Mouse (Mus musculus) 416B (cell line): ENCODE measurements around the gene Rbms3.

ENCODE experiments used
- DNase-seq: peaks from one replicate; pipeline ENCODE4 v3.0.0; 2011; ENCODE audit warnings: low read depth

The Rbms3 gene

GRCm38 (mm10) chr9:116832822-116833221, 796.9 kb downstream of the Rbms3 start:
- DNase-seq, result no peak

GRCm38 (mm10) chr9:116831386-116831785, 798.3 kb downstream of the Rbms3 start:
- no peak for DNase-seq

- no peak for DNase-seq
Observed at GRCm38 (mm10) chr9:116829929-116830328, 799.8 kb downstream of the Rbms3 start.

- no peak for DNase-seq
Observed at GRCm38 (mm10) chr9:116821601-116822000, 808.1 kb downstream of the Rbms3 start.

DNA sequence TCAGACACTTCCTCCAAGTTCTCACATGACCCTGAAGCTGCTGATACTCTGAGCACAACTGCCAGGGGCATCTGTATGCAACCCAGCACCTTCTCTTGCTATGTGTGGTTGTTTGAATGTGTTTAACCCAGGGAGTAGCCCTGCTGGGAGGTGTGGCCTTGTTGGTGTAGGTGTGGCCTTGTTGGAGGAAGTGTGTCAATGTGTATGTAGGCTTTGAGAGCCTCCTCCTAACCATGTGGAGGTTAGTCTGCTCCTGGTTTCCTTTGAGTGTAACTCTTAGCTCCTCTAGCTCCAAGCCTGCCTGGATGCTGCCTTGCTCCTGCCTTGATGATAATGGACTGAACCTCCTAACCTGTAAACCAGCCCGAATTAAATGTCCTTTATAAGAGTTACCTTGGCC, 812.5 kb downstream of the Rbms3 start:
- no peak for DNase-seq

DNA sequence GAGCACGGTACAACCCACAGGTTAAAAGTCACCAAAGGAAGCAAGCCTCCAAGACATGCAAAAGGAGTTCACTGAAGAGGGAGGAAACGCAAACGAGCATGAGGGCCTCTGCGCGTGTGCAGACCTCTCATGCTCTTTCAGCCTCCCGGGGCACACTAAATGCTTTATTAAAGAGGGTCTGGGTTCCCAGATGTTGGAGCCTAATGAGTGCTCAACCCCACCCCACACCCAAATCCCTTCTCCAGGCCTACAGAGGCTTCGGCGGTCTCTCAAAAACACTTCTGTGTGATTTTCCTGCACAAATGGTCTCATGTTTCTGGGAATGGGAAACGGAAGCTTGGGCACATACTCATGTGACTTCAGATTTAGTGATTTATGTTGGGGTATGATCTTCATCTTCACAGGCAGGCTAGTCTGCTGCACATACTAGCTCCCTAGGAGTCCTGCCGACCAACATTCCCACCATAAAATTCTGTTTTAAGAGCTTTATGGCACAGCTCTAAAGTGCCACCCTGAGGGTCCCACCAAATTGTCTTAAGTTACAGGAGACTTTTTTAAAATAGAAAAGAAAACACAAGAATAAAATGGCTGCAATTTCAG, 815.1 kb downstream of the Rbms3 start:
- DNase-seq, result no peak

- DNase-seq, result no peak
Observed at GRCm38 (mm10) chr9:116813396-116813795, 816.3 kb downstream of the Rbms3 start.

- no peak for DNase-seq
Observed at GRCm38 (mm10) chr9:116809260-116809659, 820.5 kb downstream of the Rbms3 start.

- DNase-seq, result no peak
Observed at GRCm38 (mm10) chr9:116808401-116808800, 821.3 kb downstream of the Rbms3 start.

DNA sequence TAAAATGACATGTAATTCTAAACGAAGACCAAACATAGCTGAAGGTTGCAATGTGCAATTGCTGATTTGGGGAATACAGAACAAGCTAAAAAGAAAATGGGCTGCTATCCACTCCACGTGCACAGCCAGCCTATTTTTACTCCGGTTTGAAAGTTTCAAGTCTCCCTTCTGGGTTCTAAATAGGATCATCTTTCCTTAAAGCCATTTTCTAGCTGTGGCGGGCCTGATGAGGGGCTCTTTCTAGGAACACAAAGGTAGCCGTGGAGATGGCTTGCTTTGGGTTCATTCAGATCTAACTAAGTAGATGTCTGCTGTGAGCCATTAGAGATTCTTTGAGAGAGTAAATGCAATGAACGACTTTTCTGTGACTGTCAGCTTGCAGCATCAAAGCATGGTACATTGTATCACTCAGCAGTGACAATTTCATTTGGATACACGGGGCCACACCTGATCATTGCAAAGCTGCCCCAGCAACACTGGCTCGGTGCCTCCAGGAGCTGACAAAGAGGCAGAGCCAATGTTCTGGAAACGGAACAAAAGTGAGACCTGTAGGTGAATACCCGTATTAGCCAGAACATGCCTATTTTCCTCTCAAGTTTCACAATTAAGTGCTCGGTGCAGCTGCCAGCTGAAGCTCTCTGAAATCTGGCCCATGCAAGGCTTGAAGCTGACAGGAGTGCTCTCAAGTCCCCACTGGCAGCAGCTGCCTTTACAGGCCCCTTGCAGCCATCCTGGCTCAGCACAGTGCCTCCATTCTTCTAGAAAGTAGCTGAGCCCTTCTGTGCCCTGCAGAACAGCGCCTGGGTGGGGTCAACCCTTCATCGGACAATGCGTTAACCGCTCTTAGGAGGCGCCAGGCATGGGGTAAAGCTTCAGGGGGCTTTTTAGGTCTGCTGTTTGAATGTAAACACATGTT, 822.3 kb downstream of the Rbms3 start:
- DNase-seq, result no peak

GRCm38 (mm10) chr9:116803292-116803731, 826.4 kb downstream of the Rbms3 start:
- DNase-seq, result no peak

DNA sequence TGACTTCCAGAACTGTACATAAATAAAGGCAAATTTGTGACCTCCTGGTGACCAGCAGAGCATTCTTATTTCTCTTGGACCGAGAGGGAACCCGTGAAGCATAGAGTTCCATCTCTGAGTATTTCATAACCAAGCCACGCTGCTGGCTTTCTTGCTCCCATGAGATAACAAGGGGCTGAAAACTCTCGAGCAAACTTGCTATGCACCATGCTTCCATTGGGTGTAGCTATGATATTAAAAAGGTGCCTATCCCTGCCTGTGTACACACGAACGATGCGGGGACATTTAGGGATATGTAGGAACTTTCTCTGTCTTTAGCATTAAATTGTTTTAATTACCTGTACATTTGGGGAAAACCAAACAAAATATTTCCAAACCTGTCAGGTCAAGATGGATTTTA, 827.1 kb downstream of the Rbms3 start:
- DNase-seq, result no peak

GRCm38 (mm10) chr9:116795240-116795955, 834.3 kb downstream of the Rbms3 start:
- DNase-seq, result no peak

DNA sequence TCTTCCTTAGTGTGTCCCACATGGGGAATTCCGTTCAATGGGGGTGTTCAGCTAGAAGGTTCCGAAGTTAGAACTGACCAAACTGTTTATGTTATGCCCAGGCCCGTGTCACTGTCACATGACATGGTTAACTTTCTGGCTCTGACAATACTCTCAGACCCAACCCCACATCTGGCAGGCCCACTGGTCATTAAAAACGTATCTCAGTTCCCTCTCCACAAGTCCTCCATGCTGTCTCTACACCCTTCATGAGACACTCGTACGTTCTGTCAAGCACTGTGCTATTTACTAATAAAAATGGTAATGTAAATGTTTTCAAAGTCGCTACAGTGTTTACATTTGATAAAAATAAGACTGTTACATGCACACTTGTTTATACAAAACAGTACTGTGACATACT, 837.9 kb downstream of the Rbms3 start:
- DNase-seq, result no peak

DNA sequence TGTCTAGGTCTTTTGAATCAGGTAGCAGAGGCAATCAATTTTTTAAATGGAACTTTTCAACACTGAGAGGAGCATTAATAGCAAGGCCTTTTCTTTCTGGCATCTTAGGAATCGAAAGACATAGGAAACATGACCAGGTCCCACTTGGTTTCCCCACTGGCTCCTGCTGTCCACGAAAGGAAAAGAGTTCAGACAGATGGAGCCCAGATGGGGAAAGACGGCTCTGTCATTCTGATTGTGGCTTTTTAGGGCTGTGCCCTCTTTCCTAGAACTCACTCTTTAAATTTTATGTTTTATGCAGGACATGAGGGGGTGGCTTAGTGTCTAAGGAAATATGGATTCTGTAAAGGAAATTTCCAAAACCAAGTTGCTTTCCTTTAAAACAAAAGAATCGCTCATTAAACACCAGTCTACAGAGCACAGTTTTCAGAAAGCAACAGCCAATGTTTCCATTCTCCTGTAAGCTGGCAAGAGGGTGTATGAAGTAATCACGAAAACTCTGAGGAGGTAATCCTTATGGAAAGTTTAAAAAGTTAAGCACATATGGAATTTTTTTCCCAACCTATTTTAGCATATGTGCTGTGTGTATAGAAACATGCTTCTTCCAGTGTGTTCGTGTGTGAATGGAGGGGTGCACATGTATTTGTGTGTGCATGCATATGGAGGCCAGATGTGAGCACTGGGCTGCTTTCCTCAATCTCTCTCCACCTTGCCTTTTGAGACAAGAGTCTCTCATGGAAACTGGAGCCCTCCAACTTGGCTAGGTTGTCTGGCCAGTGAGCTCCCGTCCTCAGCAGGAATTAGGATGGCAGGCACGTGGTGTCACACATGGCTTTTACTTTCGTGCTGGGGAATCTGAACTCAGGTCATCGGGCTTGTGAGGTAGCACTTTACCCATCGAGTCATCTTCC, 843.3 kb downstream of the Rbms3 start:
- DNase-seq, result no peak

DNA sequence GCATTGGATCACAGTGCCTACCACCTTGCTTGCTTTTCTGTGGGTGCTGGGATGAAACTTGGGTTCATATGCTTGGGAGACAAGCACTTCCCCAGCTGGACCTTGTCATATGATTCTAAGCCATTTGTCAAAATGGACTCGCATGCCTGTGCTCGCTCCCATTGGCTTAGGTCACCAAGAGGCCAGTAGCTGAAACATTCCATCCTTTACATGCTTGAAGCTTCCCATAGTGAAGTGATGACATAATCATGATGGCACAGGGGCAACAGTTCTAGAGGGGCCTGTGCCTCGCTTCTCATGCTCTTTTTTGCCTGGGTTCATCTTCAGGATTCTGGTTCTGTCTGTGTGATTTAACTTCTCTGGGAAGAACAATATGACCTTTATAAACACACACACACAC, 857.9 kb downstream of the Rbms3 start:
- DNase-seq, result no peak

DNA sequence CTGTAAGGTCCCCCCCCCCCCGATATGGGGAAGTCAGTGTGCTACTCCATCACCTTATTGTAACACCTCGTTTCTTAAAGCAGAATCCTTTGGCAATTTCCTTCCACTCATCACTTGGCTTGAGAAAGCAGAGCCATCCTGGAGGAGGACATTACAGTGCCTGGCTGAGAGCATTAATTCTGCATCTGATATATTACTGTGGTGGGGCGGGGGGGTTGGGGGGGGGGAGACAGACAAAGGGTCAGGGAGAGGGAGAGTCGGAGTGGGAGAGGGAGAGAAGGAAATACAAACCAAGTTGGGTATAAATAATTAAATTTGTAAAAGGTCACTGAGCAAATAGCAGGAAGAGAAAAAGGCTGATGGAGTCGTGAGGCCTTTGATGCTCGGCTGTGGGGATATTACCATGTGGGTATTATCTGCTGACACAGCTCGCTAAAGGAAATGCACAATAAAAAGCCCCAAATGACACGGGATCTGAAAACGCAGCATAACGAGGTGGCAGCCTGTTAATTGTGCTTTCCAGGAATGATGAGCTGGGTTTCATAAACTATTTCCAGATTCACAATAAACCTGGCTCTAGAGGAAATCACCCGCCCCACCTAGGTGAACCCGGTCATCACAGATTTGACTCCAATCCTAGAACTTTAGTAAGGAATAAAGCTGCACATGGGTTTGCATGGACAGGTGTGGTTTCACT, 860.2 kb downstream of the Rbms3 start:
- no peak for DNase-seq

- no peak for DNase-seq
Observed at GRCm38 (mm10) chr9:116762395-116763025, 867.2 kb downstream of the Rbms3 start.

DNA sequence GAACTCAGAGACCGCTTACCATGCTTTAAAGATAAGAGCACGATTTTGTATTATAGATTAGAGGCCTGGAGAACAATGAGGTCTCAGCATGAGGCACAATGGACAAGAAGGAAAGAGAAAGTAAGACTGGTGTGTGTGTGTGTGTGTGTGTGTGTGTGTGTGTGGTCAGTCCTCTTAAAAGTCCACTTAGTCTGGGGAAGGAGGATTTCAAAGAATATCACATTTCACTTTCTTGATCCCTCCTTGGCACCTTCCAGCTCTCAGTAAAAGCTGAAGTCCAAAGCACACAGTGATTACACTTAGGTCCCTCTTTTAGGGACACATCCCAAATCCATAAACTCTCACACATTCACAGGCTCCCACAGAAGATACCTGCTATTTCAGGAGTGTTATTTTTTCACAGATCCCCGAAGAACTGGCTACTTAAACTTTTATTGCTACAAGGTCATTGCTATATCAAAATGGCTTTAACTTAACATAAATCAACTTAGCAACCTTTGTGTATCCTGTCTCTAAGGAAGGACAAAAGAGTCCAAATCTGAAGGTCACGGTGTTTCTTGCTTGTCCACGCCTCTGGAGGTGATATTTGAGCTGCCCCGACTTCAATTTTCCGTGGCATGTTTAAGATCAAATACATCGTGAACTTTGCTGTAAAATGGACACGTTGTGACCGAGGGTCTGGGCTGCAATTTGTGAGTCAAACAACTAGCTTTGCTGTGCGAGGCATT, 880.7 kb downstream of the Rbms3 start:
- DNase-seq, result no peak

GRCm38 (mm10) chr9:116748346-116748745, 881.4 kb downstream of the Rbms3 start:
- no peak for DNase-seq
